Mouse (Mus musculus): ENCODE results near the gene Aldh1l1.

The Aldh1l1 gene

DNA sequence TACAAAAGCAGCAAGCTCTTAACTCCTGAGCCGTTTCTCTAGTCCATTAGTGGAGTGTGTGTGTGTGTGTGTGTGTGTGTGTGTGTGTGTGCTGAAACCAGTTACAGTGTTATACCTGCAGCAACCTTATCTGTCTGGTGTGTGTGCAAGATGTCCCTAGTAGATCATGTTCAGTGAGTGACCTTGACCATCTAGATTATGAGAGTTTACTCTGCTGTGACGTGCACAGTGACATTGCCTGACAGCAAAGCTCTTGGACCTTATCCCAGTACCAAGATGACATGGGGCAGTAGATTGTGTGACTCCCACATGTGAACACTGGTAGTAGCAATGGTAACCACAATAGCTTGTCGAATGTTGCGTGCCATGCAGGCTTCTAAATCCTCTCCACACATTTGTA, 114.1 kb downstream of the Aldh1l1 start:
- no peak for DNase-seq

- no peak for DNase-seq
These were observed 115.5 kb downstream of the Aldh1l1 start for GRCm38 (mm10) chr6:90601736-90602135.

DNA sequence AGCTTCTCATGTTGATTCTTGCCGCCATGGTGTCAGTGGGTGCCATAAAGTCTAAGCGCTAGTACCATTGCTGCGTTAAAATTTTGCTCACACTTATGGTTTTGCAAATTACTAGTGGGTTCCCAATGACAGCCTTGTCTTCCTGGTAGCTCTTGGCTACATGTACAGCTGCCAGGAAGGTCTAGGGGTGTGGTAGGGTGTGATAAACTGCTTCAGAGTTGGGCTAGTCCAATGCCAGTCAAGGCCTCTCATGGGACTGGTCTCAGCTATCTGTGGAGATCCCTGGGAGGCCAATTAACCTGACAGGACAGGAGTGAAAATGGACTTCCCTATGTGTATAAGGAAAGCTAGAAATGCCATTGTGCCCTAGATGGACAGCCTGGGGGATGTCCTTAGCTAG, 116.1 kb downstream of the Aldh1l1 start:
- no peak for DNase-seq

- DNase-seq, result no peak
These were observed 116.9 kb downstream of the Aldh1l1 start for GRCm38 (mm10) chr6:90603126-90603525.

- no peak for DNase-seq
These were observed 117.9 kb downstream of the Aldh1l1 start for GRCm38 (mm10) chr6:90604130-90604529.

GRCm38 (mm10) chr6:90604533-90605297, 118.5 kb downstream of the Aldh1l1 start, which contains the start of gene Slc41a3:
Gene Slc41a3, plus strand, starts transcription at chr6:90604725.
- peak; percentile 94 for DNase-seq

GRCm38 (mm10) chr6:90605298-90605665, 119.1 kb downstream of the Aldh1l1 start:
- no peak for DNase-seq

- peak; percentile 85 for DNase-seq
These were observed 120.3 kb downstream of the Aldh1l1 start for GRCm38 (mm10) chr6:90606538-90606937.

GRCm38 (mm10) chr6:90607196-90607595, 121.0 kb downstream of the Aldh1l1 start:
- peak; percentile 87 for DNase-seq

GRCm38 (mm10) chr6:90608186-90608585, 122.0 kb downstream of the Aldh1l1 start:
- DNase-seq, result peak; percentile 35

DNA sequence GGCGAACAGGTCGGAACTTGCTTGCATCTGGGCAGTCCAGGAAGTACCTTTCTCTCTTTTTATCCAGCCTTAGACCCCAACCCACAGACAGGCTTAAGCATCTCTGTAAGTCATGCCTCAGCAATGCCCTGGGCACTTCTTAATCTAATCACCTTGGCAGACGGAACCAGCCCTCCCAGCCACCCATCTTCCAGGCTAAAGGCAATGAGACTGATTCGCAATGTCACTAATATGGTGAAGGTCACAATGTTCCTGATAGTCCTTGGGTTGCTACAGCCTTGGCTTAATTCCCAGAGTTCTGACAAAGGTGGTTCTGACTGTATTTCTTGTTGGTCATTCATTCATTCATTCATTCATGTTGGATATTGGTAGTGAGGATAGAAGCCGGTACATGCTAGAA, 124.0 kb downstream of the Aldh1l1 start:
- DNase-seq, result no peak

- no peak for DNase-seq
These were observed 127.0 kb downstream of the Aldh1l1 start for GRCm38 (mm10) chr6:90613277-90613676.

DNA sequence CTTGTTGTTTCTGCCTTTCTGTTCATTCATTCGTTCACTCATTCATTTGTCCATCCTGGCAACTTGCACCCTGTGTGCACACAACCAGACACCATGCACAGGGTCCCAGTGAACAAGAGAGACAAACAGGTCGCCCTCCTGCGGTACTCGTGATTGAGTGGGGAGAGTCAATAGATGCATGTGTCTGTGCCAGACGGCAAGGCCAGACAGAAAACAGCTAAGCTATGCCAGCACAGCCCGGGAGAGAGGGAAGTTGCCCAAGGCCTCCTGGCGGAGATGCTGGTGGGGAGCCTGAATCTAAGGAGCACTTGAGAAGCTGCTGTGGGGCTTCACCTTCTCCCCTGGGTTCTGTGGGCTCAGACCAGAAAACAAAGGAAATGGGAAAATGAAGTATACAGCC, 129.1 kb downstream of the Aldh1l1 start:
- DNase-seq, result no peak

DNA sequence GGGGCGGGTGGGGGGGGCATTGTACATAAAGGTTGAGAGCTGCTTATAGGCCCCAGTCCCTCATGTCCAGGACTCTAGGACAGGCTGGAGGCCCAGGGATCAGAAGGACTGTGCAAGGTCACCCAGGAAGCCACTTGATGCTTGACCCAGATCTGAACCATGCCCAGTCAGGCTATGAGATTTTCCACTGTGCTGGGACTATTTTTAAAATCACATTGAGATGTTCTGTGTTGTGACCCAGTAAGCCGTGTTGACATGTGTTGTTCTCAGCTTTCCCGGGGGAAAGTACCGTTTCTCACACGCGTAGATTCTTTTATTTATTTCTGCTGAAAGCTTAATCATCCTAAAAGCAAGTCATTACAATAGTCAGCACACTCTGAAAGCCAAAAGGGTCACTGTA, 129.8 kb downstream of the Aldh1l1 start:
- DNase-seq, result no peak

GRCm38 (mm10) chr6:90616481-90616880, 130.3 kb downstream of the Aldh1l1 start:
- DNase-seq, result no peak

DNA sequence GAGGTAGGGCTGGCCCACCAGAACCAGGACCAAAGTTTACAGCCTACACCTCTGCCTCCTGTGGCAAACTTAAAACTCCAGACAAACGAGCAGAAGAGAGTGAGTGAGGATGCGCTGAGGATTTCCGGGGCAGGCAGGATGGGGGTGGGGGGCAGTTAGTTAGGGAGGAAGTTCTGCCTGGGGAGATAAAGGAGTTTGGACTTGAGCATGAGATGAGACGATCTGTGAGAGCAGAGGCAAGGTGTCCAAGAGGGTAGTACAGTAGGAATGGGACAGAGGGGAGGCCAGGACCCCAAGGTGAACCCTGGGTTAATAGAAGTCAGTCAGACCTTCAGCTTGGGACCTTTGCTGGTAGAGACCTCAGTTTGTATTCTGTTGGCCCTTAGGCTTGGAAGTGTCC, 132.0 kb downstream of the Aldh1l1 start:
- DNase-seq, result no peak

GRCm38 (mm10) chr6:90618821-90619636, 132.8 kb downstream of the Aldh1l1 start:
- DNase-seq, result no peak

DNA sequence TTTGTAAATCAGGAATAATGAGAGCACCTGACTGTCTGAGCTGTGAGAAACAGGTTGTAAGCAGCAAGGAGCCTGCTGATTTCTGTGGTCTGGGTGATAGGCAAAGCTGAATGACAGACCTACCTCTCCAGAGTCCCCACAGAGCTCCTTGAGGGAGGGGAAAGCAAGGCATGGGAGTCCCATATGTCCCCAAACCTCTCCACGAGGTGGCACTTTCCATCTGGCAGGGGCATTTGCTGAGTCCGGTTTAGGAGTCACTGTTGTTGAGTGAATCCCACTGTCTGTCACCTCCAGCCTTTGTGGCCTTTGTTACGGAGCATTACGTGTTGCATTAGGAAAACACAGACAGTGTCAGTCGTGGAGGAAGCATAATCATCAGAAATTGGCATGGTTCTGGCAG, 133.7 kb downstream of the Aldh1l1 start:
- DNase-seq, result no peak

- peak; percentile 50 for DNase-seq
These were observed 134.8 kb downstream of the Aldh1l1 start for GRCm38 (mm10) chr6:90620791-90621583.

- no peak for DNase-seq
These were observed 135.3 kb downstream of the Aldh1l1 start for GRCm38 (mm10) chr6:90621584-90621890.

DNA sequence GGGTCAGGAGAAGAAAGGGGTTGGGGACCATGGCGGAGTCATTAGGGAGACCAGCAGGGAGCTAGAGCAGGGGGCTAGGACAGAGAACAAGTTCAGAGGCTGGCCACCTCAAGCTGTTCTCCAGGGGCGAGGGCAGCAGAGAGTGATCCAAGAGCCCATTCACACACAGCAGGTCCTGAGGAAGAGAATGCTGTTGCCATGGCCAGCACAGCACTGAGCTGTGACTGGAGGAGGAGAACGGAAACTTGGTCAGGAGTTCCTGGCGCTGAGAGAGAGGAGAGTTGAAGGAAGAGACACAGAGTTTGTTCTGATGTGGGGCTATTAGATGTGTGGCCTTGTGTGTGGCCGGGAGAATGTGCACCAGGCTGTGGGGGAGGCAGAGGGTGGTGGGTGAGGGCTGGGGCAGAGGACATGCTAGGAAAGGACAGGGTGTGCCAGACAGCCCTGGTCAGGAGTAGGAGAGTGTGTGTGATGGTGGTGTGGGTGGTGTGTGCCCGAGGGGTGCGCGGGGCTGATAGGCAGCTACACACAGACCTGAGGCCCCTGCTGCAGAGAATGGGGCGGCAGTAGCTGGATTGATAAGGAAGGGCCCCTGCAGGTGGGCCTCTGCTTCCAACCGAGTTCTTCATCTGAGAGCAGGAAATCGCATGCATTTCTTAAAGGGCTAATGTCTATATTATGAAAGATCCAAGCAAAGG, 136.7 kb downstream of the Aldh1l1 start:
- peak; percentile 12 for DNase-seq

DNA sequence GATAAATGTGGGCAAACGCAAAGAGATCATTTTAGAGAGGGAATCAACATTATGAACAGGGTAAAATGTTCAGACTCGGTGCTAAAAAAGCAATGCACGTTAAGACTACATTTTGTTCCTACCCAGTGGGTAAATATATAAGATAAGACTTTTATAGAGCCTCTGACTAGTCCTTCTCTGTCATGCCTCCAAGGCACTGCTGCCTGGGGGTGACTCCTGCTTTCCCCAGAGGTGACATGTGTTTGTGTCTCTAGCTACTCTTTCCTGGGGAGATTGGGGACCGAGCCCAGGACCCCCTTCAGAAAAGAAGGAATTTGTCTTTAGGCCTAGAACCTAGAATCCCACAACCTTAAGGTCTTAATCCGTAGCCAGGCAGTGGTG, 137.2 kb downstream of the Aldh1l1 start:
- DNase-seq, result no peak

- no peak for DNase-seq
These were observed 138.0 kb downstream of the Aldh1l1 start for GRCm38 (mm10) chr6:90624184-90624583.

Data from retina, postnatal 1 day (tissue).